Mouse (Mus musculus) kidney, adult 2 months (tissue): ENCODE measurements around the gene Fut7. TPM values are rescaled to one million over a fixed set of nuclear protein-coding genes. Genes with fewer than 3 reads are reported as not detected.
"Not testable (repeated sequence)": the region's sequence is repeated elsewhere in the genome, so short reads cannot be mapped to it uniquely, and the experiment has no call there.

Experiments
- DNase-seq: peaks from one replicate; pipeline ENCODE4 v3.0.0; 2021
- H3K27ac ChIP-seq: fragments of 200-500 bp; 2 replicates; pipeline ENCODE4 v1.5.1; 2012; ENCODE audit warnings: low read depth, low read length, control low read depth, inconsistent platforms; ENCODE audit not compliant: insufficient read depth
- H3K27me3 ChIP-seq: fragments of 200-500 bp; replicated peaks from 2 replicates; pipeline ENCODE4 v1.6.1; 2012; ENCODE audit warnings: mild to moderate bottlenecking, moderate library complexity, low read length, inconsistent platforms; ENCODE audit not compliant: control insufficient read depth, insufficient read depth
- H3K36me3 ChIP-seq: fragments of 200-500 bp; 2 replicates; pipeline ENCODE4 v1.6.1; 2012; ENCODE audit warnings: mild to moderate bottlenecking, moderate library complexity, low read length, inconsistent platforms; ENCODE audit not compliant: control insufficient read depth, insufficient read depth
- H3K4me1 ChIP-seq: fragments of 200-500 bp; 2 replicates; pipeline ENCODE4 v1.6.1; 2011; ENCODE audit warnings: low read length; ENCODE audit not compliant: control insufficient read depth, insufficient read depth
- H3K4me3 ChIP-seq: fragments of 200-500 bp; 2 replicates; pipeline ENCODE4 v1.5.1; 2011; ENCODE audit warnings: mild to moderate bottlenecking, low read depth, low read length, control low read depth; ENCODE audit not compliant: insufficient read depth
- CTCF ChIP-seq: fragments of 200-500 bp; conservative IDR thresholded peaks from 2 replicates; pipeline ENCODE4 v1.5.1; 2011; ENCODE audit warnings: low read depth, mild to moderate bottlenecking, control low read depth, low read length, moderate library complexity, mixed read lengths; ENCODE audit not compliant: insufficient read depth, insufficient read length
- POLR2A ChIP-seq: fragments of 200-500 bp; IDR thresholded peaks from one replicate; pipeline ENCODE4 v1.6.1; 2011; ENCODE audit warnings: low read depth, low read length, control low read depth
- WGBS: fragments of 180-500 bp; shearing (Covaris S2); methylation state at CpG from one replicate; pipeline ENCODE4 v1.1.7; 2018; 5-methylcytosine and 5-hydroxymethylcytosine counted together
- polyA plus RNA-seq: library from polyadenylated mRNA; depleted of rRNA; stranded (reverse); fragments of >200 nt; gene quantifications from 2 replicates; pipeline ENCODE4 v1.2.3, GENCODE M21; 2012

Fut7 gene
- polyA plus RNA-seq, 1 experiment = 0.80 TPM

DNA sequence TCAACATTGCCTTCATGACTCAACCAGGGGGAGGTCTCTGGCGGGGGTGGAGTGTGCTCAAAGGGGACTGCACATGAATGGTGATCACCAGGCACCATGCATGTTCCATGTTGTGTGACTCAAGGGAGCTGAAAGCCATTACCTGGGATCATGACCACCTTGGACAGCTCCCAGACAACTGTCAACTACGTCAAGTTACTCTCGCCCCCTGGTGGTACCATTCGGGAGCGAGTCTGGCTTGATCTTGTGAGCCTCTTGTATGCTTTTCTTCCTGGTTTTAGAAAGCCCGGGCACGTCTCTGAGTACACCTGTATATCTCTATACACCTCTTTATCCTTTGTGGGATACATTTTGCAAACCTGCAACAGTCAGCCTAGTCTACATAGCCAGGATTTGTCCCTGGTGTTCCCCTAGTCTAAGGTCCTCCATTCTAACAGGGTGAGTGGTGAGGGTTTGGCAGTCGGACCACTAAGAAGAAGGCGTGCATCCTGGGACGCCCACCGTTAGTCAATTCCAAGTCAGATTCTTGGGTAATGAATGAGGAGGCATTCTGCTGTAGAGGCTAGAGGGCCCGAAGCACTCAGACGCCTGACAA, 20.6 kb upstream of the Fut7 start:
- WGBS = 1% methylated on average over 13 of the region's 13 CpGs

DNA sequence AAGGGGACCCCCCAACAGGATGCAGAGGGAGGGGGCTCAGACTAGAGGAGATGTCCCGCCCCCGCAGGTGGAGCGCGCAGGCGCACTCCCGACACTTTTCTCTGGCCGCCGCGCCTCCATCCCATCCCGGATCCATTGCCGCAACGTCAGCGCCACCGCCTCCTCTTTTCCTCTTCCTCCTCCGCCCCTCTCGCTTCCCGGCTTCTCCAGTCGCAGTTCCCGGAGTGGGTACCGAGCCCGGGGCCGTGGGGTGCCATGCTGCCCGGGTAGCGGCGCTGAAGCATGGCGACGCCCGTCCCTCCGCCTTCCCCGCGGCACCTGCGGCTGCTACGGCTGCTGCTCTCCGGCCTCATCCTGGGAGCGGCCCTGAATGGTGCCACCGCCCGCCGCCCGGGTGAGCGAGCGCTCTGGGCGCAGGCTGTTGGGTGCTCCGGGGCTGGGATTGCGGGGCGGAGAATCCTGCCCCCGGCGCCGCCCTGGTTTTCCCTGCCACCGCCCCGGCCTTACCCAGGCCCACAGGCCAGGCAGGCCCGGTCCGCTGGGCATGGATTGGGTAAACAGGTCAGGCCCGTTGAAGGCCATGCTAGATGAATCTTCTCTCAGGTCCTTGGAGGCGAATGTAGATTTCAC, 20.0 kb upstream of the Fut7 start:
- Histone ChIP-seq H3K4me3 (peak overlapping the region; percentile 67), H3K27me3 (no peaks in the 10 kb centered on the region), H3K4me1 (no peaks in the 10 kb centered on the region), H3K27ac (no peak overlapping the region), H3K36me3 (no peaks in the 10 kb centered on the region)
- TF ChIP-seq POLR2A (no peak), CTCF (no peak)
- 1% methylated on average over 54 of the region's 54 CpGs for WGBS
- DNase-seq = peak; percentile 82

More for the DNA sequence above, 20.6 kb upstream of the Fut7 start:
- Histone ChIP-seq H3K27ac (no peak overlapping the region), H3K27me3 (no peaks in the 10 kb centered on the region), H3K4me1 (no peaks in the 10 kb centered on the region), H3K36me3 (no peaks in the 10 kb centered on the region), H3K4me3 (peak overlapping the region; percentile 67)
- TF ChIP-seq CTCF = peak; percentile 82
- TF ChIP-seq POLR2A = no peak
- DNase-seq = peak; percentile 87

GRCm38 (mm10) chr2:25403994-25404393, 19.1 kb upstream of the Fut7 start:
- no peak for DNase-seq
- 80% methylated on average over 4 of the region's 4 CpGs for WGBS
- H3K4me1 ChIP-seq = no peaks in the 10 kb centered on the region
- H3K27me3 ChIP-seq = no peaks in the 10 kb centered on the region
- H3K36me3 ChIP-seq = no peaks in the 10 kb centered on the region
- no peak overlapping the region; the same call in 1 of the 2 replicates for H3K4me3 ChIP-seq
- TF ChIP-seq CTCF (no peak), POLR2A (no peak)
- no peak overlapping the region for H3K27ac ChIP-seq

GRCm38 (mm10) chr2:25408908-25409307, 14.2 kb upstream of the Fut7 start:
- H3K27me3 ChIP-seq = no peaks in the 10 kb centered on the region
- 89% methylated on average over 10 of the region's 10 CpGs for WGBS
- H3K4me1 ChIP-seq = no peaks in the 10 kb centered on the region
- no peak for DNase-seq
- no peak for TF ChIP-seq CTCF
- TF ChIP-seq POLR2A = no peak
- no peak overlapping the region for H3K27ac ChIP-seq
- no peak overlapping the region for H3K4me3 ChIP-seq
- H3K36me3 ChIP-seq = no peaks in the 10 kb centered on the region

DNA sequence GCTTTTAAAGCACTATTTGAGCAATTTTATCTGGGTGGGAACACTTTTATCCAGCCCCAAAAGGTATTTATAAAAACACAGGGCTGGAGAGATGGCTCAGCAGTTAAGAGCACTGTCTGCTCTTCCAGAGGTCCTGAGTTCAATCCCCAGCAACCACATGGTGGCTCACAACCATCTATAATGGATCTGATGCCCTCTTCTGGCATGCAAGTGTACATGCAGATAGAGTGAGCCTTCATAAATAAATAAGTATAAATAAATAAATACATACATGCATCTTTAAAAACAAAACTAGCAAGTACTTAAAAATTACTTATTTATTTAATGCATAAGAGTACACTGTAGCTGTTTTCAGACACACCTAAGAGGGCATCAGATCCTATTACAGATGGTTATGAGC, 9.6 kb upstream of the Fut7 start:
- not testable (repeated sequence) for H3K36me3 ChIP-seq, DNase-seq, H3K27me3 ChIP-seq, H3K4me3 ChIP-seq, H3K4me1 ChIP-seq, H3K27ac ChIP-seq
- TF ChIP-seq CTCF = peak; percentile 15; the same call in 1 of the 2 replicates

DNA sequence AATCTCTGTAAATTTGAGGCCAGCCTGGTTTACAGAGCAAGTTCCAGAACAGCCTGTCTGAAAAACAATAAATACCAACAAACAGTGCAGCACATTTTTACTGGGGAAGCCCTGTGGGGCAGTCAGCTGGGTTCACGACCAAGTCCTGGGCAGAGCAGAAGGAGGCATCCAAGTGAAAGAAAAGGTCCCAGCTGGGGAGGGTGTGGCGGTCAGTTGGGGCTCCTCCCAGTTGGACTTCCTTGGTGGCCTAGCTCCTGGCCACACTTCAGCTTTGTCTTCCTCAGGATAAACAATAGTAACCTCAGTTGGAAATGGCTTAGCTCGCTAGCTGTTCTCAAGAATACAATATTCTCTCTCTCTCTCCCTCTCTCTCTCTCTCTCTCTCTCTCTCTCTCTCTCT, 5.6 kb upstream of the Fut7 start:
- WGBS = 45% methylated on average over 3 of the region's 3 CpGs
- no peaks in the 10 kb centered on the region for H3K27me3 ChIP-seq
- H3K27ac ChIP-seq = no peak overlapping the region
- TF ChIP-seq CTCF (no peak), POLR2A (no peak)
- no peaks in the 10 kb centered on the region for H3K4me1 ChIP-seq
- DNase-seq = no peak
- H3K36me3 ChIP-seq = no peaks in the 10 kb centered on the region
- H3K4me3 ChIP-seq = no peak overlapping the region

DNA sequence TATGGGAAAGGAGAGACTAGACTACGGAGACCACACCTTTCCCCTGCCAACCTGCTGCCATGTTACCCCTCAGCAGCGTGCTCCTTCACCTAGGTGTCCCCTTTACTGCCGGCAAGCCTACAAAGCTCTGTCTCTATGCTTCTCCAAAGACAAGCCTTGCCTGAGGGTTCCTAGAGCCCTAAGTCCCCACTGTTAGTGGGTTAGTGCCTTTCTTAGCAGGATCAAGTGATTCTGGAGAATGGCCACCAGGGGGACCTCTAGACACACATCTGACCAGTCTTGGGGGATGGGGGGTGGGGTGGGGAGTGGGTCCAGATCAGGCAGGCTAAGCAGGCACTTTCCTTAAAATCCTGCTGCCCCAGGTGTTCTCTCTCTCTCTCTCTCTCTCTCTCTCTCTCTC, 1.2 kb upstream of the Fut7 start:
- Histone ChIP-seq H3K27me3 (no peaks in the 10 kb centered on the region), H3K4me1 (no peaks in the 10 kb centered on the region), H3K36me3 (no peaks in the 10 kb centered on the region), H3K4me3 (no peak overlapping the region), H3K27ac (no peak overlapping the region)
- TF ChIP-seq POLR2A (no peak), CTCF (peak; percentile 62)
- peak; percentile 56 for DNase-seq
- WGBS = 25% methylated on average over 3 of the region's 3 CpGs
